Mouse (Mus musculus) embryonic facial prominence, embryonic 11.5 days (tissue): Measurements from ENCODE around the gene C8g. TPM values are rescaled to one million over a fixed set of nuclear protein-coding genes. Genes with fewer than 3 reads are reported as not detected.
A peak's percentile ranks its signal among the peaks of the same experiment; 100 is the strongest.

Experiments used
- ATAC-seq: fragments of 200-750 bp; cut with Nextera tagmentation; replicated peaks from 2 replicates; pipeline ENCODE4 v1.8.0; 2017; ENCODE audit warnings: low read depth; ENCODE audit not compliant: insufficient number of reproducible peaks, low FRiP score, low TSS enrichment
- DNase-seq: peaks from one replicate; pipeline ENCODE4 v3.0.0-alpha.2; 2015; ENCODE audit warnings: low spot score
- H3K27ac ChIP-seq: fragments of 300-500 bp; sonication (generic); replicated peaks from 2 replicates; pipeline ENCODE4 v1.5.1; 2014; ENCODE audit warnings: mild to moderate bottlenecking, low read depth, low read length, control low read depth
- H3K27me3 ChIP-seq: fragments of 300-500 bp; sonication (generic); 2 replicates; pipeline ENCODE4 v1.6.1; 2014; ENCODE audit warnings: mild to moderate bottlenecking, low read length, moderate library complexity, mixed read lengths; ENCODE audit not compliant: control insufficient read depth, insufficient read depth
- H3K36me3 ChIP-seq: fragments of 300-500 bp; sonication (generic); replicated peaks from 2 replicates; pipeline ENCODE4 v1.6.1; 2014; ENCODE audit warnings: low read depth, mild to moderate bottlenecking, low read length, moderate library complexity, mixed read lengths; ENCODE audit not compliant: control insufficient read depth, insufficient read depth
- H3K4me1 ChIP-seq: fragments of 300-500 bp; sonication (generic); 2 replicates; pipeline ENCODE4 v1.6.1; 2014; ENCODE audit warnings: low read length, mixed read lengths; ENCODE audit not compliant: control insufficient read depth, insufficient read depth
- H3K4me2 ChIP-seq: fragments of 300-500 bp; sonication (generic); 2 replicates; pipeline ENCODE4 v1.6.1; 2014; ENCODE audit warnings: low read depth, mild to moderate bottlenecking, control low read depth, low read length, moderate library complexity
- H3K4me3 ChIP-seq: fragments of 300-500 bp; sonication (generic); 2 replicates; pipeline ENCODE4 v1.5.1; 2014; ENCODE audit warnings: low read depth, low read length, control low read depth
- H3K9ac ChIP-seq: fragments of 300-500 bp; sonication (generic); replicated peaks from 2 replicates; pipeline ENCODE4 v1.6.1; 2014; ENCODE audit warnings: mild to moderate bottlenecking, control low read depth, low read length
- H3K9me3 ChIP-seq: fragments of 300-500 bp; sonication (generic); replicated peaks from 2 replicates; pipeline ENCODE4 v1.6.1; 2016; ENCODE audit warnings: mild to moderate bottlenecking, low read length, inconsistent platforms, mixed read lengths; ENCODE audit not compliant: control insufficient read depth
- WGBS: fragments of 180-500 bp; shearing (Covaris S2); extraction: QIAGEN DNeasy Blood & Tissue Kit; methylation state at CpG from one replicate; pipeline ENCODE4 v1.1.7; 2014; 5-methylcytosine and 5-hydroxymethylcytosine counted together
- polyA plus RNA-seq: library from polyadenylated mRNA; unstranded; fragments of >200 nt; fragmentation: Nextera tagmentation; extraction: Ambion mirVana; gene quantifications from 2 replicates; pipeline ENCODE4 v1.2.1, GENCODE M21; 2014

The C8g gene
- polyA plus RNA-seq = 3.8 and 4.3 TPM in 2 replicates

DNA sequence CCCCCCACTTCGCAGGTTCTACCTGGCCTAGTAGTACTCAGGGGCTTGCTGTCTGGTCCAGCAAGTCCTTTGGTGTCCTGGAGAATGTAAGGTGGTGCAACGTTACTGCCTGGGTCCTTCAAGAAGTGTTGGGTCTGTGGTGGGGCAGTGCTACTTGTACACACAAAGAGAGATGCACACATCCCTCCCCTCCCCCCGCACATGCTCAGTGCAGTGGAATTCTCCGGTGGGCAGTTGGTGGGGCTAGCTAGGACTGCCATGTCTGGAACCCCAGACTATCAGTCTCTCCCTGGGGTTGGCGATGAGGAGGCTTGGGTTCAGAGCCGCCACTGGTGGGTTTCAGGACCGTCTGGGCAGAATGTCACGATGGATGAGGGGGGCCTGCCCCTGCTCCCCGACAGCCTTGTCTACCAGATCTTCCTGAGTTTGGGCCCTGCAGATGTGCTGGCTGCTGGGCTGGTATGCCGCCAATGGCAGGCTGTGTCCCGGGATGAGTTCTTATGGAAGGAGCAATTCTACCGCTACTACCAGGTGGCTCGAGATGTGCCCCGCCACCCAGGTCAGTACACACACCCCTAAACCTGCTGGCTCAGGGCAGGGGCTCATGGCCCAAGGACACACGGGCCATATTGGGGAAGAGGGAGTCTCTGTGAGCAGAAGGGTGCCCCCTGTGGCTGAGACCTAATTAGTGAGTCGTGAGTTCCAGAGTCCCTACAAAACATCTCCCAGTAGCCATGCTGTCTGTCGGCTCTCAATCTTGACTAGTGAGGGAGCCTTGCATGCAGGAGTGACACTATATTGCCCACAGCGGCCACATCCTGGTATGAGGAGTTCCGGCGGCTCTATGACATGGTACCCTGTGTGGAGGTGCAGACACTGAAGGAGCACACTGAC lies at the start of gene C8g:
Gene C8g (minus strand): TSS at position 127 of the 894 bp plus-strand sequence.
- ATAC-seq = no peak
- peak within 1 kb of the TSS; percentile 89 for H3K4me3 ChIP-seq
- 79% methylated on average over 20 of the region's 20 CpGs for WGBS
- no peaks in the 10 kb centered on the region; the same call in none of the 2 replicates for H3K36me3 ChIP-seq
- H3K27ac ChIP-seq = peak within 1 kb of the TSS; percentile 35; the same call in 1 of the 2 replicates
- peaks cover 5% of the 10 kb centered on the region for H3K4me1 ChIP-seq
- H3K4me2 ChIP-seq = peak within 1 kb of the TSS; percentile 69
- H3K9ac ChIP-seq = peak within 1 kb of the TSS; percentile 94
- no peak for DNase-seq
- no peaks in the 10 kb centered on the region for H3K9me3 ChIP-seq
- no peaks in the 10 kb centered on the region for H3K27me3 ChIP-seq

DNA sequence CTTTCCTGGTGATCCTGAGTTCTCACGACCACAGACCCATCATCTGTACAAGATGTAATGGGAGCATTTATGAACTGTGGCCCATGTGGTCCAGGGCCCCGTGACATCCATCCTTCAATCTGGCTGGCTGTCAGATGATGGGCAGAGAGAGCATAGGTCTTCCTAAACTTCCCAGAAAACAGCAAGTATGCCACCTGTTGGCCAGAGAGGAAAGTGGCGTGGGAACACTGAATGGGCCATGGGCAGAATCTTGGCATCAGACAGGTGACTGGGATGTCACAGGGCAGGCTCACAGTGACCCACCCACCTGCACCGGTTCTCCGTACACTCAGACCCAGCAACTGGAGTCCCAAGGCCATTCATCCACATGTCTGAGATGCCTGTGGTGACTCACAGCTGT lies 49.7 kb upstream of the C8g start:
- H3K4me1 ChIP-seq = no peaks in the 10 kb centered on the region
- ATAC-seq (no peak), DNase-seq (peak; percentile 53)
- no peak overlapping the region for H3K9ac ChIP-seq
- H3K4me3 ChIP-seq = no peak overlapping the region
- no peaks in the 10 kb centered on the region for H3K27me3 ChIP-seq
- H3K9me3 ChIP-seq = no peaks in the 10 kb centered on the region
- no peak overlapping the region for H3K4me2 ChIP-seq
- no peak overlapping the region for H3K27ac ChIP-seq
- 34% methylated on average over 5 of the region's 5 CpGs for WGBS
- no peaks in the 10 kb centered on the region for H3K36me3 ChIP-seq

DNA sequence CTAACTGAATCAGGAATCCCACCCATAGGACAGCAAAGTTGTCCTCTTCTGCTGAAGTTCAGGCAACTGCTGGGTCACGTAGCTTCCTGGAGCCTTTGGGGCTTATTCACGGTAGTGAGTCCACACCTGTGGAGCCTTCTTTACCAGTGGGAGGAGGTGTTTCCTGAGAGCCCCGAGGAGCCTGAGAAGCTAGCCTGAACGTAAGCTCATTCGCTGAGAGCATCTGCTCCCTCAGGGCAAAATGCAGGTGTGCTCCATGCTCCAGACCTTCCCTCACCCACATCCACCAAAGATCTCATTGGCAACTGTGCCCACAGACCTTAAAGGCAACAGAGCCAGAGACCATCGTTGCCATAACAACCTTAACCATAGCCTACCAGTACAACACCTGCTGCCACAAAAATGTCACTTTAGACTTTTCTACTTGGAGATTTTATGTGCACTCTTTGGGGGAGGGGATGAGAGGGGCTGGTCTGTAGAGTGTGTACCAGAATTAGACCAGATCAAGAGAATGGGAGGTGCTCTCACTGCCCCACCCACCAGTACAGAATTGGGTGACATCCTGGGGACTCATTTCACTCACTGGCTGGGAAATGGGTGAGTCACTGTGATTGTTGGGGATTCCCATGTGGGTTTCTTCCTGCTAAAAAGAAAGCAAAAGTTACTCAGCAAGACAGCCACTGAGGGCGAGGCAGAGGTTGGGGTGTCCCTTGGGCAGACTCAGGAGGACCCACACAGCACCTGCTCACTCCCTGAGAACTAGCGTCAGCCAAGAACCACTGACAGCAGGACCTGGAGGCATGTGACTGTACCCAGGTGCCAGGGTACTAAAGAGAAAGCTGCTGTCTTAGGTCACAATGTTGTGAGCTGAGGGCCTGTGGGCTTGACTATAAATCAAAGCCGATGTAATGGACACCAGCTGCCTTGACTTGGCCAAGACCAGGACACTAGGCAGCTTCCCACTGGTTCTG lies 47.8 kb upstream of the C8g start:
- DNase-seq (no peak), ATAC-seq (no peak)
- Histone ChIP-seq H3K4me1 (no peaks in the 10 kb centered on the region; the same call in 1 of the 2 replicates), H3K9me3 (no peaks in the 10 kb centered on the region), H3K27ac (no peak overlapping the region), H3K9ac (no peak overlapping the region), H3K36me3 (no peaks in the 10 kb centered on the region), H3K4me3 (no peak overlapping the region), H3K27me3 (no peaks in the 10 kb centered on the region), H3K4me2 (no peak overlapping the region)
- 79% methylated on average over 9 of the region's 9 CpGs for WGBS

GRCm38 (mm10) chr2:25546811-25547491 lies 45.4 kb upstream of the C8g start, which contains the start of gene Traf2:
Traf2 (minus strand) TSS chr2:25546940.
- no peaks in the 10 kb centered on the region for H3K27me3 ChIP-seq
- no peaks in the 10 kb centered on the region; the same call in 1 of the 2 replicates for H3K4me1 ChIP-seq
- DNase-seq (peak; percentile 99), ATAC-seq (peak; percentile 99)
- no peaks in the 10 kb centered on the region for H3K36me3 ChIP-seq
- H3K9me3 ChIP-seq = no peaks in the 10 kb centered on the region
- H3K4me2 ChIP-seq = peak within 1 kb of the TSS; percentile 82
- peak within 1 kb of the TSS; percentile 64 for H3K4me3 ChIP-seq
- WGBS = 3% methylated on average over 48 of the region's 48 CpGs
- H3K27ac ChIP-seq = peak within 1 kb of the TSS; percentile 62
- H3K9ac ChIP-seq = peak within 1 kb of the TSS; percentile 78

DNA sequence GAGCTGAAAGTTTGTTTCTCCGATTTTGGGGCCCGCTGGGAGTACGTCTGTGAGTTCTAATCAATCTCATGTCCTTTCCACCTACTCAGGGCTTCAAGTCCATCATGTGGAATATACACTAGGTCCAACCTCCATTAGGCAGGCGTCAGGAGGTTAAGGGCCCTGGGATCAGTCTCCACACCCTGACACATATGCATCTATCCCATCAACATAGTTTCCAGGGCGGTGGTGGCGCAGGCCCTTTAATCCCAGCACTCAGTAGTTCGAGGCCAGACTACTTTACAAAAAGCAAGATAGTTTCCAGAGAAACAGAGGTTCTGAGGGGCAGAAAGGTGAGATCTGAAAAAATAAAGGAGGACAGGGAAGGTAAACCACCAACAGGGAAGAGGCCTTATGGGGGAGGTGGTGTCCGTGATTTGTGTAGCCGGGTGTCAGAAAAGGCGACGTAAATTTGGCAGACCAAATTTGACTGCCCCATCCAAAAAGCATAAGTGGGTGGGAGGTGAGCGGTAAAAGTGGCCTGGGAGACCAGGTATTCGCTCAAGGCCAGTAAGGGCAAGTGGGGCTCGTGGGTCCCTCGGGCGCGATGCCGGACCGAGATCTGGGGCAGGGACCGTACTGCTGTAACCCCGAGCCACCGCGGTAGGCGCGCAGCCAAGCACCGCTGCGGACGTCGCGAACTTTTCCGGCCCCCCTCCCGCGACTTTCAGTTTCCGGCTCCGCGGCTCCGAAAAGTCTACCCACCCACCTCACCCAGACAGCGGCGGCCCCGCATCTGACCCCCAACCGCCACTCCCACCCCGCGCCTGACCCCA lies 44.7 kb upstream of the C8g start:
- ATAC-seq = peak; percentile 63; the same call in 1 of the 2 replicates
- Histone ChIP-seq H3K4me1 (no peaks in the 10 kb centered on the region; the same call in 1 of the 2 replicates), H3K4me2 (peak overlapping the region; percentile 82), H3K9ac (peak overlapping the region; percentile 78), H3K36me3 (no peaks in the 10 kb centered on the region), H3K9me3 (no peaks in the 10 kb centered on the region), H3K27ac (peak overlapping the region; percentile 62), H3K4me3 (peak overlapping the region; percentile 64), H3K27me3 (no peaks in the 10 kb centered on the region)
- DNase-seq = no peak
- 8% methylated on average over 43 of the region's 43 CpGs for WGBS

DNA sequence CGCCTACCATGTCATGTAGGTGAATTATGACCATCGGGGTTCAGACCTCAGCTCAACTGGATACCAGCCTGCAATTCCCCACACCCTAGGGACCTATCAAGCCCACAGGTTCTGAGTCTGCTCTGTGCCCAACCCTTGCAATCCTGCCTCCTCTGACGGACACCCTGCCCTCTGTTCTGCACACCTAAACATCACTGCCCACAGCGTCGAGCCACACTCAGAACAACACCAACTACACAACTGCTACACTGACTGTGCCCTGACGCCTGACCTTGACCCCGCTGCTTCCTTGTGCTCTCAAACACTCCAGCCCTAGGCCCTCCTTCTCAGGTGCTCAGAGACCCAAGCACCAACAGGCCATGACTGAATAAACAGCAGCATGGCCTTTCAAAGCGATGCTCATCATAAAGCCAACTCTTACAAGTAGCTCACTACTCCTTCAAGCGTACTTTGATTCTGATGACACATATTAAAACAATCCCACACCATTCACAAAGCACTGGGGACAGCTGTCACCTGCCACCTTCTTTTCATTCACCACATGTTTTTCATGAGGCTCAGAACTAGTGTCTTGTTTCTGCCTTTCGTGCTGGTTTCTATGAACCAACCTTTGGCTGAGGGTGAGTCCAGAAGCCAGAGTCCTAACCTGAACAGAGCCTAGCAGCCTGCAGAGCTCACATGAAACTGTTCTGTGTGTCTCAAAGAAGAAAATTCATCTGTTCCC lies 40.3 kb upstream of the C8g start:
- H3K36me3 ChIP-seq = no peaks in the 10 kb centered on the region
- no peak overlapping the region for H3K4me2 ChIP-seq
- no peak overlapping the region for H3K27ac ChIP-seq
- no peak overlapping the region for H3K4me3 ChIP-seq
- no peak for DNase-seq
- no peak overlapping the region for H3K9ac ChIP-seq
- WGBS = 80% methylated on average over 10 of the region's 10 CpGs
- no peaks in the 10 kb centered on the region for H3K9me3 ChIP-seq
- no peak for ATAC-seq
- no peaks in the 10 kb centered on the region for H3K27me3 ChIP-seq
- no peaks in the 10 kb centered on the region; the same call in 1 of the 2 replicates for H3K4me1 ChIP-seq
